Mouse (Mus musculus) heart, postnatal 0 days (tissue): ENCODE data around the gene Ercc4. TPM values are rescaled to one million over a fixed set of nuclear protein-coding genes. Genes with fewer than 3 reads are reported as not detected.
A peak's percentile ranks its signal among the peaks of the same experiment; 100 is the strongest.

Source experiments
- ATAC-seq: fragments of 200-750 bp; cut with Nextera tagmentation; 2 replicates; pipeline ENCODE4 v1.8.0; 2017; ENCODE audit warnings: low read depth, moderate number of reproducible peaks, moderate library complexity; ENCODE audit not compliant: insufficient read depth
- DNase-seq: peaks from one replicate; pipeline ENCODE4 v3.0.0-alpha.2; 2016; ENCODE audit warnings: low spot score
- H3K27ac ChIP-seq: fragments of 300-500 bp; sonication (generic); 2 replicates; pipeline ENCODE4 v1.5.1; 2014; ENCODE audit warnings: low read depth, mild to moderate bottlenecking
- H3K27me3 ChIP-seq: fragments of 300-500 bp; sonication (generic); 2 replicates; pipeline ENCODE4 v1.6.1; 2014; ENCODE audit warnings: low read length, mixed read lengths; ENCODE audit not compliant: control insufficient read depth, insufficient read depth
- H3K36me3 ChIP-seq: fragments of 300-500 bp; sonication (generic); replicated peaks from 2 replicates; pipeline ENCODE4 v1.6.1; 2014; ENCODE audit warnings: low read length, mixed read lengths; ENCODE audit not compliant: control insufficient read depth, insufficient read depth
- H3K4me1 ChIP-seq: fragments of 300-500 bp; sonication (generic); 2 replicates; pipeline ENCODE4 v1.6.1; 2014; ENCODE audit warnings: antibody characterized with exemption; ENCODE audit not compliant: control insufficient read depth, insufficient read depth
- H3K4me2 ChIP-seq: fragments of 300-500 bp; sonication (generic); 2 replicates; pipeline ENCODE4 v1.6.1; 2014; ENCODE audit warnings: low read depth, mild to moderate bottlenecking, low read length, moderate library complexity
- H3K4me3 ChIP-seq: fragments of 300-500 bp; sonication (generic); 2 replicates; pipeline ENCODE4 v1.5.1; 2014; ENCODE audit warnings: low read depth, low read length
- H3K9ac ChIP-seq: fragments of 300-500 bp; sonication (generic); replicated peaks from 2 replicates; pipeline ENCODE4 v1.6.1; 2014; ENCODE audit warnings: low read depth, low read length, mixed read lengths
- H3K9me3 ChIP-seq: fragments of 300-500 bp; sonication (generic); replicated peaks from 2 replicates; pipeline ENCODE4 v1.6.1; 2016; ENCODE audit warnings: low read length; ENCODE audit not compliant: control insufficient read depth
- CTCF ChIP-seq: IDR thresholded peaks from 2 replicates; pipeline ENCODE4 v1.5.1; 2016; ENCODE audit warnings: antibody characterized with exemption, control low read depth, low read depth
- EP300 ChIP-seq: IDR thresholded peaks from 2 replicates; pipeline ENCODE4 v1.6.1; 2016; ENCODE audit warnings: antibody characterized with exemption, low read depth
- WGBS: fragments of 180-500 bp; shearing (Covaris S2); extraction: QIAGEN DNeasy Blood & Tissue Kit; methylation state at CpG from one replicate; pipeline ENCODE4 v1.1.7; 2014; 5-methylcytosine and 5-hydroxymethylcytosine counted together
- polyA plus RNA-seq: library from polyadenylated mRNA; unstranded; fragments of >200 nt; fragmentation: Nextera tagmentation; extraction: Ambion mirVana; gene quantifications from 2 replicates; pipeline ENCODE4 v1.2.1, GENCODE M21; 2015
- total RNA-seq: library from RNA; depleted of rRNA; stranded (reverse); fragments of >200 nt; gene quantifications from 2 replicates; pipeline ENCODE4 v1.2.3, GENCODE M21; 2014; ENCODE audit warnings: low replicate concordance

The Ercc4 gene
- total and polyA plus RNA-seq, 2 experiments from 2014 or later: 5.9 to 10.7 TPM

DNA sequence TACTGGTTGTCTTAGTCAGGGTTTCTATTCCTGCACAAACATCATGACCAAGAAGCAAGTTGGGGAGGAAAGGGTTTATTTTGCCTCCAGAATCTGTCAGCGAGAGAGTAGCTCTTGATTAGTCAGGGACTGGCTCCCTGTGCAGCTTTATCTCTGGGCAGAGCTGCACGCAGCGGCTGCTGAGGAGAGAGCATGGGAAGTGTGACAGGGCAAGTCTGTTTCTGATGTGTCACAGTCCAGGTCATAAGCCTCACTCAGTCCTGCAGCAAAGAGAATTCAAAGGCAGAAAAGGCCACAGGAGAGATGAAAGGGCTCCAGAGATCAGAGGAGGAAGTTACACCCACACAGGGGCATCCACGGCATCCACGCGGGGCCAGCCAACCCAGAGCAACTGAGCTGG is 47.8 kb downstream of the Ercc4 start:
- Histone ChIP-seq H3K4me1 (0 out of 2 replicates have a peak, but pooled peaks cover 5% of the 10 kb centered on the region), H3K9me3 (no peaks in the 10 kb centered on the region), H3K36me3 (no peaks in the 10 kb centered on the region), H3K27me3 (no peaks in the 10 kb centered on the region), H3K9ac (no peak overlapping the region), H3K4me2 (no peak overlapping the region), H3K27ac (no peak overlapping the region), H3K4me3 (no peak overlapping the region)
- 6% methylated on average over 6 of the region's 6 CpGs for WGBS
- no peak for TF ChIP-seq EP300
- no peak for TF ChIP-seq CTCF
- ATAC-seq (no peak), DNase-seq (peak; percentile 40)

DNA sequence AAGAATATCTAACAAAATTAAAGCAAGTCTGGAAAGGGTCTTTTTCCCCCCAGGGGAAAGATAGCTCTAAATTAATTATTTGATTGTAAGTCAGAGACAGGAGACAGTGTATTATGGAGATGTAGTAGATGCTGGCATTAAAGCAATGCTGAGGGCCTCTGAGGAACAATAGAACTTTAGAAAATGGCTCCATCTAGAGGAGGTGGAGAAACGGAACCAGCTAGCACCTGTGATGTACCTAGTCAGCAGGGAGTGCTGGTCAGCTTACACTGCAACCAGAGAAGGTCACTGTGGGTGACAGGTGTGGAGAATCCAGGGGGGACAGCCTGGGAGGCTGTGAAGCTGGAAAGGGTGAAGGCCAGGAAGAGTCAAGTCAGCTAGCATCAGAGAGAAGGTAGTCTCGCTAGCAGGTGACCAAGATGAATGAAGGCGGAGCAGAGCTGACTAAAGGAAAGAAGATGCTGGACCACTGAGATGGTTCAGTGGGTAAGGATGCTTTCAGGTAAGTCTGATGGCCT is 48.7 kb downstream of the Ercc4 start:
- H3K27me3 ChIP-seq: no peaks in the 10 kb centered on the region
- no peak for TF ChIP-seq CTCF
- TF ChIP-seq EP300: no peak
- H3K4me2 ChIP-seq: no peak overlapping the region
- H3K4me3 ChIP-seq: no peak overlapping the region
- H3K4me1 ChIP-seq: 0 out of 2 replicates have a peak, but pooled peaks cover 5% of the 10 kb centered on the region
- H3K9ac ChIP-seq: no peak overlapping the region
- 67% methylated on average over 3 of the region's 3 CpGs for WGBS
- DNase-seq: no peak
- ATAC-seq: no peak
- H3K9me3 ChIP-seq: no peaks in the 10 kb centered on the region
- no peak overlapping the region for H3K27ac ChIP-seq
- no peaks in the 10 kb centered on the region for H3K36me3 ChIP-seq

DNA sequence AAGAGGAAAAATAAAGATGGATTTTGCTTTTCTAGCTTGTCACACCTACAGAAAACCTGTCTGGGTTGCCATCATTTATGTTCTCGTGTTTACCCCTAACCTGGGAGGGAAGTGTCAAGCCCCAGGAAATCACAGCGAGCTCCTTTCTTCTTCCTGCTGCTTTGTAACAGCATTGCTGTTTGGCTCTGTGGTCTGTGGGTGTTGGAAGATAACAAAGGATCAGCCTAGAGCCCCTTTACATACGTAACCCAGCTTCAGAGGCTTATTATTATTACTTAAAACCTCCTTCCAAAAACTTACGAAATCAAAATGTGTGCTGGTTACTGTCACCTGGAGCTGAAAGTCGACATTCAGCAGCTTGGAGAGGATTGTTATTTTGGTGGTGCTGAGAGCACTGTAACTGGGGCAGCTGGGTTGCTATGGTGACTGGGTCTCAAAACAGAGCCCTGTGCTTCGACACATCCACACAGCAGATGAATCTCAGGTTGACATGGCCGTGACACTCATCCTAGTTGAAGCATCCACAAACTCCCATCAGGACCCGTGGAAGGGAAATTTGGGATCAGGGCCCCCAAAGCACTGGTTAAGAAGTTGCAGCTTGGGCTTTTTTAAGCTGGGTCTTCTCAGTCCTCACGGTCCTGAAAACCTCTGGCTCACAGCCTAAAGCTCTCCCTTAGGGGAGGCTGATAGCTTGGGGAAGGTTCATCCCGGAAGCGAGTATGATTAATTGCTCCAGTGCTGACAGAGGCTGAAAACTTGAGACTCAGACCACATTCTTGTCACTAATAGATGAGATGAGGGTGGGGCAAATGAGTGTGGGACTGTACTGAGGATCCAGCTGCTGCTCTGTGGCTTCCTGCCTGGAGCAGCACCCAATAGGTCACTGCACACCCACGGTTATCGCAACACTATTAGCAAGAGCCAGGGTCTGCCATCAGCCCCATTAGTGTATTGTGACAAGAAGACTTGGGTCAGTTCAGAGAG is 49.7 kb downstream of the Ercc4 start:
- Histone ChIP-seq H3K27me3 (no peaks in the 10 kb centered on the region), H3K36me3 (no peaks in the 10 kb centered on the region), H3K27ac (no peak overlapping the region; the same call in 1 of the 2 replicates), H3K9ac (no peak overlapping the region), H3K4me3 (no peak overlapping the region), H3K4me1 (0 out of 2 replicates have a peak, but pooled peaks cover 5% of the 10 kb centered on the region), H3K9me3 (no peaks in the 10 kb centered on the region), H3K4me2 (peak overlapping the region; percentile 60)
- WGBS: 29% methylated on average over 13 of the region's 13 CpGs
- TF ChIP-seq CTCF (no peak), EP300 (no peak)
- ATAC-seq (0 out of 2 replicates have a peak, but pooled peaks have one; percentile 29), DNase-seq (no peak)

DNA sequence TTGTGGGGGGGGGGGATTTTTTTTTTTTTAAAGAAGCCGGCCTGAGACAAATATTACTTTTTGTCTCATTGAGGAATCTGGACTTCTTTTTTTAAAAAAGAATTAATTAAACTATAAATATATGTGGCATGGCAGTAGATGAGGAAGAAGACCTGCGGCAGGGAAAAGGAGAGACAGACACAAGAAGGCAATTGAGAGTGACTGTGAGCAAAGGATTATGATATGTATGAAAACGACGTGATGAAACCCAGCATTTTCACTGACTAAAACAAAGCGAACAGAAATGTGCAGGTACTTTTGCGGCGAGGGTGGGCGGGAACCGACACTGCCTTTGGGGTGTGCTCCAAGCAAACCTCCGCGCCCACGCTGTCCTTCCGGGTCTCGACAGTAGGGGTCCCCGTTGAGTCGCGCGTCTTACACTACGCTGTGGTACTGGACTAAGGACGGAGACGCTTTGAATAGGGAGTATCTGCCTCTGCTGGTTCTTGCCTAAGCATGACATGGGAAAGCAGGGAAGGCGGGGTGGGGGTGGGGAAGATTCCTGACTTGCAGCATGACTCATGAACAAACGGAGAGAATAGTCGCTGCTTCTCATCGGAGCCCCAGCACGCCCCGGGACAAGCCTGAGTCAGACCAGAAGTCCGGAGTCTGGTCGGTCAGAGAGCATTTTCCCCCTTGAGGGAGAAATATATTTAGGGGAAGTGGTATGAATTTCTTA is 50.6 kb downstream of the Ercc4 start:
- peak; percentile 79 for TF ChIP-seq EP300
- peak; percentile 99 for TF ChIP-seq CTCF
- H3K27ac ChIP-seq: peak overlapping the region; percentile 40; the same call in 1 of the 2 replicates
- no peaks in the 10 kb centered on the region for H3K9me3 ChIP-seq
- WGBS: 3% methylated on average over 29 of the region's 29 CpGs
- no peak overlapping the region for H3K9ac ChIP-seq
- peak; percentile 98 for DNase-seq
- peak overlapping the region; percentile 60 for H3K4me2 ChIP-seq
- H3K36me3 ChIP-seq: no peaks in the 10 kb centered on the region
- peak overlapping the region; percentile 33 for H3K4me3 ChIP-seq
- 0 out of 2 replicates have a peak, but pooled peaks cover 5% of the 10 kb centered on the region for H3K4me1 ChIP-seq
- no peaks in the 10 kb centered on the region for H3K27me3 ChIP-seq
- peak; percentile 99 for ATAC-seq

DNA sequence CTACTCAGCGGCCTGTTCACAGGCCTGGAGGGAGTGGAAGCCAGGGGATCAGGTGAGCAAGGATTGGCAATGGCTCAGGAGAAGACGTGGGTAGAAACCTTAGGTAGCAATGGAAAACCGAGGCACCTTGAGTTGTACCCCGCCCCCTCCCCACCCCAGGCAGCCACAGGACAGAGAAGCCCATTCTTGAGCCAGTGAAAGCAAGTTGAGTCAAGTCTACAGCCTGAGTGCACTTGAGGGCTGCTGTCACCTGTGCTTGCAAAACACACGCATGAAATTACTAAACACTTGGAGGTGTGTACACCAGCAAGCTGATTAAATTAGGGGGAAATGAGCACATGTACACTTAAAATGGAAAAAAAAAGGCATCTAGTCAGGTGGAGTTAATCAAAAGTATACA is 52.0 kb downstream of the Ercc4 start:
- DNase-seq (no peak), ATAC-seq (no peak)
- Histone ChIP-seq H3K9me3 (no peaks in the 10 kb centered on the region), H3K4me1 (0 out of 2 replicates have a peak, but pooled peaks cover 5% of the 10 kb centered on the region), H3K36me3 (no peaks in the 10 kb centered on the region), H3K27me3 (no peaks in the 10 kb centered on the region), H3K27ac (no peak overlapping the region), H3K4me3 (no peak overlapping the region), H3K4me2 (no peak overlapping the region), H3K9ac (no peak overlapping the region)
- TF ChIP-seq CTCF (no peak), EP300 (no peak)
- WGBS: 82% methylated on average over 5 of the region's 5 CpGs
